Mouse (Mus musculus) embryonic facial prominence, embryonic 11.5 days (tissue): ENCODE data around the gene Sipa1l1. TPM values are rescaled to one million over a fixed set of nuclear protein-coding genes. Genes with fewer than 3 reads are reported as not detected.

Experiments
- ATAC-seq: fragments of 200-750 bp; cut with Nextera tagmentation; replicated peaks from 2 replicates; pipeline ENCODE4 v1.8.0; 2017; ENCODE audit warnings: low read depth; ENCODE audit not compliant: insufficient number of reproducible peaks, low FRiP score, low TSS enrichment
- DNase-seq: peaks from one replicate; pipeline ENCODE4 v3.0.0-alpha.2; 2015; ENCODE audit warnings: low spot score
- H3K27ac ChIP-seq: fragments of 300-500 bp; sonication (generic); replicated peaks from 2 replicates; pipeline ENCODE4 v1.5.1; 2014; ENCODE audit warnings: mild to moderate bottlenecking, low read depth, low read length, control low read depth
- H3K27me3 ChIP-seq: fragments of 300-500 bp; sonication (generic); 2 replicates; pipeline ENCODE4 v1.6.1; 2014; ENCODE audit warnings: mild to moderate bottlenecking, low read length, moderate library complexity, mixed read lengths; ENCODE audit not compliant: control insufficient read depth, insufficient read depth
- H3K36me3 ChIP-seq: fragments of 300-500 bp; sonication (generic); replicated peaks from 2 replicates; pipeline ENCODE4 v1.6.1; 2014; ENCODE audit warnings: low read depth, mild to moderate bottlenecking, low read length, moderate library complexity, mixed read lengths; ENCODE audit not compliant: control insufficient read depth, insufficient read depth
- H3K4me1 ChIP-seq: fragments of 300-500 bp; sonication (generic); 2 replicates; pipeline ENCODE4 v1.6.1; 2014; ENCODE audit warnings: low read length, mixed read lengths; ENCODE audit not compliant: control insufficient read depth, insufficient read depth
- H3K4me2 ChIP-seq: fragments of 300-500 bp; sonication (generic); 2 replicates; pipeline ENCODE4 v1.6.1; 2014; ENCODE audit warnings: low read depth, mild to moderate bottlenecking, control low read depth, low read length, moderate library complexity
- H3K4me3 ChIP-seq: fragments of 300-500 bp; sonication (generic); 2 replicates; pipeline ENCODE4 v1.5.1; 2014; ENCODE audit warnings: low read depth, low read length, control low read depth
- H3K9ac ChIP-seq: fragments of 300-500 bp; sonication (generic); replicated peaks from 2 replicates; pipeline ENCODE4 v1.6.1; 2014; ENCODE audit warnings: mild to moderate bottlenecking, control low read depth, low read length
- H3K9me3 ChIP-seq: fragments of 300-500 bp; sonication (generic); replicated peaks from 2 replicates; pipeline ENCODE4 v1.6.1; 2016; ENCODE audit warnings: mild to moderate bottlenecking, low read length, inconsistent platforms, mixed read lengths; ENCODE audit not compliant: control insufficient read depth
- WGBS: fragments of 180-500 bp; shearing (Covaris S2); extraction: QIAGEN DNeasy Blood & Tissue Kit; methylation state at CpG from one replicate; pipeline ENCODE4 v1.1.7; 2014; 5-methylcytosine and 5-hydroxymethylcytosine counted together
- polyA plus RNA-seq: library from polyadenylated mRNA; unstranded; fragments of >200 nt; fragmentation: Nextera tagmentation; extraction: Ambion mirVana; gene quantifications from 2 replicates; pipeline ENCODE4 v1.2.1, GENCODE M21; 2014

Sipa1l1 gene
- polyA plus RNA-seq, 1 experiment from 2014 or later: 26.8 TPM

GRCm38 (mm10) chr12:82384719-82385118, 215.6 kb downstream of the Sipa1l1 start:
- no peaks in the 10 kb centered on the region for H3K9me3 ChIP-seq
- ATAC-seq (no peak), DNase-seq (no peak)
- no peaks in the 10 kb centered on the region for H3K27me3 ChIP-seq
- no peak overlapping the region for H3K4me2 ChIP-seq
- no peaks in the 10 kb centered on the region for H3K36me3 ChIP-seq
- WGBS: 92% methylated on average over 8 of the region's 8 CpGs
- no peak overlapping the region for H3K9ac ChIP-seq
- no peak overlapping the region for H3K27ac ChIP-seq
- no peak overlapping the region for H3K4me3 ChIP-seq
- no peaks in the 10 kb centered on the region for H3K4me1 ChIP-seq

GRCm38 (mm10) chr12:82387042-82387441, 217.9 kb downstream of the Sipa1l1 start:
- H3K9me3 ChIP-seq: no peaks in the 10 kb centered on the region
- no peak overlapping the region for H3K4me2 ChIP-seq
- no peaks in the 10 kb centered on the region for H3K36me3 ChIP-seq
- H3K9ac ChIP-seq: no peak overlapping the region
- 66% methylated on average over 3 of the region's 3 CpGs for WGBS
- no peaks in the 10 kb centered on the region for H3K27me3 ChIP-seq
- H3K4me1 ChIP-seq: no peaks in the 10 kb centered on the region
- DNase-seq (no peak), ATAC-seq (no peak)
- no peak overlapping the region for H3K4me3 ChIP-seq
- no peak overlapping the region for H3K27ac ChIP-seq

- no peaks in the 10 kb centered on the region for H3K27me3 ChIP-seq
- no peak overlapping the region for H3K4me2 ChIP-seq
- H3K36me3 ChIP-seq: no peaks in the 10 kb centered on the region
- no peak for DNase-seq
- no peaks in the 10 kb centered on the region for H3K9me3 ChIP-seq
- H3K27ac ChIP-seq: no peak overlapping the region
- H3K4me1 ChIP-seq: no peaks in the 10 kb centered on the region
- no peak overlapping the region for H3K4me3 ChIP-seq
- no peak for ATAC-seq
- no peak overlapping the region for H3K9ac ChIP-seq
- 94% methylated on average over 3 of the region's 3 CpGs for WGBS
These were observed 218.5 kb downstream of the Sipa1l1 start for GRCm38 (mm10) chr12:82387647-82388046.

- no peak overlapping the region for H3K4me3 ChIP-seq
- H3K9me3 ChIP-seq: no peaks in the 10 kb centered on the region
- no peak overlapping the region for H3K27ac ChIP-seq
- ATAC-seq: no peak
- no peaks in the 10 kb centered on the region for H3K27me3 ChIP-seq
- H3K36me3 ChIP-seq: no peaks in the 10 kb centered on the region
- DNase-seq: no peak
- H3K4me1 ChIP-seq: no peaks in the 10 kb centered on the region
- no peak overlapping the region for H3K4me2 ChIP-seq
- H3K9ac ChIP-seq: no peak overlapping the region
These were observed 219.0 kb downstream of the Sipa1l1 start for GRCm38 (mm10) chr12:82388144-82388543.

- H3K9ac ChIP-seq: no peak overlapping the region
These were observed 225.2 kb downstream of the Sipa1l1 start for GRCm38 (mm10) chr12:82394118-82394861.

GRCm38 (mm10) chr12:82395194-82395593, 226.1 kb downstream of the Sipa1l1 start:
- no peaks in the 10 kb centered on the region for H3K27me3 ChIP-seq
- no peak for ATAC-seq
- no peak overlapping the region for H3K4me2 ChIP-seq
- H3K4me1 ChIP-seq: no peaks in the 10 kb centered on the region
- no peak overlapping the region for H3K9ac ChIP-seq
- DNase-seq: no peak
- no peaks in the 10 kb centered on the region for H3K9me3 ChIP-seq
- WGBS: 83% methylated on average over 4 of the region's 4 CpGs
- no peaks in the 10 kb centered on the region for H3K36me3 ChIP-seq
- H3K4me3 ChIP-seq: no peak overlapping the region
- no peak overlapping the region for H3K27ac ChIP-seq

More at GRCm38 (mm10) chr12:82394118-82394861, 225.2 kb downstream of the Sipa1l1 start:
- H3K27ac ChIP-seq: no peak overlapping the region
- H3K4me2 ChIP-seq: no peak overlapping the region
- H3K36me3 ChIP-seq: no peaks in the 10 kb centered on the region
- H3K4me3 ChIP-seq: no peak overlapping the region
- H3K9me3 ChIP-seq: no peaks in the 10 kb centered on the region
- no peaks in the 10 kb centered on the region for H3K4me1 ChIP-seq
- H3K27me3 ChIP-seq: no peaks in the 10 kb centered on the region
- ATAC-seq (no peak), DNase-seq (no peak)
- 51% methylated on average over 8 of the region's 8 CpGs for WGBS

GRCm38 (mm10) chr12:82397193-82397592, 228.1 kb downstream of the Sipa1l1 start:
- no peak for DNase-seq
- H3K9me3 ChIP-seq: no peaks in the 10 kb centered on the region
- H3K27ac ChIP-seq: no peak overlapping the region
- no peaks in the 10 kb centered on the region for H3K36me3 ChIP-seq
- H3K27me3 ChIP-seq: no peaks in the 10 kb centered on the region
- H3K4me3 ChIP-seq: no peak overlapping the region
- no peaks in the 10 kb centered on the region for H3K4me1 ChIP-seq
- H3K9ac ChIP-seq: no peak overlapping the region
- ATAC-seq: no peak
- no peak overlapping the region for H3K4me2 ChIP-seq
- WGBS: 94% methylated on average over 8 of the region's 8 CpGs

- H3K27ac ChIP-seq: no peak overlapping the region
- H3K4me3 ChIP-seq: no peak overlapping the region
- no peaks in the 10 kb centered on the region for H3K9me3 ChIP-seq
- no peaks in the 10 kb centered on the region for H3K27me3 ChIP-seq
- no peak for ATAC-seq
- H3K36me3 ChIP-seq: no peaks in the 10 kb centered on the region
- no peak for DNase-seq
- H3K9ac ChIP-seq: no peak overlapping the region
- no peak overlapping the region for H3K4me2 ChIP-seq
- no peaks in the 10 kb centered on the region for H3K4me1 ChIP-seq
- 73% methylated on average over 9 of the region's 9 CpGs for WGBS
These were observed 228.6 kb downstream of the Sipa1l1 start for GRCm38 (mm10) chr12:82397751-82398150.
